Mouse (Mus musculus) liver, postnatal 0 days (tissue): Measurements from ENCODE around the gene Psma1.

ENCODE experiments used
- CTCF ChIP-seq: sonication (generic); IDR thresholded peaks from 2 replicates; pipeline ENCODE4 v1.5.1; 2016; ENCODE audit warnings: antibody characterized with exemption, low read depth
- EP300 ChIP-seq: IDR thresholded peaks from 2 replicates; pipeline ENCODE4 v1.6.1; 2016; ENCODE audit warnings: antibody characterized with exemption, low read depth, mild to moderate bottlenecking

DNA sequence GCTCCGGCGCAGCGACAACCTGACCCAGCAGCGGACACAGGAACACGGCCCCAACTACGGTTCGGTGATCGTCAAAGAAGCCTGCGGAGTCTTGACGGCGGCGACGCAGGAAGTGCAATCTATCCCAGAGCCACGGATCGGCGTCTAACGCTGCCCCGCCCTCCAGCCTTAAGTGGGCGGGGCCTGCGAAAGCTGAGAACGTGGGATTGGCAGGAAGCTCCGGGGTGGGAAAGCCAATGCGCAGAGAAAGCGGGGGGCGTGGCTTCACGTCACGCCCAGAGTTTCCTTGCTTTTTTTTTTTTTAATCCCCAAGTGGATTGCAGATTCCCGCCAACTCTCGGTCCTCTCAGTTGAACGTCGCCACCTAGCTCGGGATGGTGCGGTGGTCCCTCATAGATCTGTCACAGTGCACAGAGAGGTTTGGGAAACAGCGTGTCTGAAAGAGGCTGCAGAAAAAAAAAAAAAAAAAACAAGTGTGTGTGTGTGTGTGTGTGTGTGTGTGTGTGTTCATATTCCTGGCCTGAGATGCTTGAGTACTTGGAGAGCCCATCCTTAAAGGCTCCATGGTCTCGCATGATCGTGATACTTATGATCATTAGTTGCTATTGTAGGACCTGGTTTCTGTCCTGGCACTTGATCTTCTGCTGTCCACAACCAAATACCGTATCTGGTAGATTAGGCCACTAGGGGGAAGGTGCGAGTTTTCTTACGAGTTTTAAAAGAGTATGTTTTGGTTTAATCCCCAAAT, at the start of gene Psma1:
- TF ChIP-seq CTCF, result peak; percentile 75
- TF ChIP-seq EP300, result no peak
